Mouse (Mus musculus): ENCODE data around the gene Cd164l2. TPM values are rescaled to one million over a fixed set of nuclear protein-coding genes. Genes with fewer than 3 reads are reported as not detected.

Cd164l2 gene
- polyA plus RNA-seq, 1 experiment from 2014 or later: 1.3 TPM

GRCm38 (mm10) chr4:133269596-133269995 lies 57.7 kb downstream of the Cd164l2 start:
- Histone ChIP-seq H3K9me3 (no peaks in the 10 kb centered on the region), H3K4me3 (no peak overlapping the region), H3K36me3 (peaks cover 64% of the 10 kb centered on the region), H3K4me1 (no peaks in the 10 kb centered on the region), H3K27ac (no peak overlapping the region), H3K27me3 (ENCODE audit: insufficient read depth, poor library complexity, severe bottlenecking) (no peaks in the 10 kb centered on the region)
- whole genome bisulfite sequencing: 90% methylated on average over 3 of the region's 3 CpGs
- no peak for DNase-seq (ENCODE audit: low spot score)

DNA sequence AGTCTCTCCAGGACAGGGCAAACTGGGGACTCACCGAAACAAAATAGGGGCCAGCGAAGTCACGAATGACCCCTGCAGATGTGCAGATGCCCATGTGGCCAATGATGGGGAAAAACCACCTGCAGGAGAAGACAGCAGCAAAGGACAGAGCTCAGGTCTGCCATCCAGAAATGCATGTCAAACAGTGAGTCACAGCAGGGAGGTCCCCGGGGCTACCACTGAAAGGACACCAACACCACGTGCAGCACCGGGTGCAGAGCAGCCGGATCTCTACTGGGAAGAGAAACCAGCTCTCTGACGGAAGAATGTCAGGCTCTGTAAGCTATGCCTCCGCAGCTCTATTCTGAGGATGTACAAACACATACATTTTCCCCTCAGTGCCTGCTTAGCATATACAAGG lies 59.0 kb downstream of the Cd164l2 start:
- Histone ChIP-seq H3K27ac (no peak overlapping the region), H3K27me3 (ENCODE audit: insufficient read depth, poor library complexity, severe bottlenecking) (no peaks in the 10 kb centered on the region), H3K36me3 (peaks cover 53% of the 10 kb centered on the region), H3K4me1 (peaks cover 5% of the 10 kb centered on the region), H3K9me3 (no peaks in the 10 kb centered on the region), H3K4me3 (no peak overlapping the region)
- DNase-seq (ENCODE audit: low spot score): no peak
- WGBS: 86% methylated on average over 9 of the region's 9 CpGs

Small RNA genes lying within 50 kb of the gene (microRNA-seq; reads per million reads assigned to microRNA genes)
- gene Mir7017: 1.0 reads per million

Other genes with a start within 250 kb of the Cd164l2 start
- 0.36 and 0.43 TPM in 2 replicates for gene Fgr, start 238.0 kb upstream of the Cd164l2 start, polyA plus RNA-seq (2016; fragmentation: Nextera tagmentation; extraction: Ambion mirVana)
- gene Ahdc1, start 200.9 kb upstream of the Cd164l2 start, polyA plus RNA-seq (2016; fragmentation: Nextera tagmentation; extraction: Ambion mirVana): 8.4 and 12.2 TPM in 2 replicates
- gene Wasf2, start 81.6 kb upstream of the Cd164l2 start, polyA plus RNA-seq (2016; fragmentation: Nextera tagmentation; extraction: Ambion mirVana): 51.1 and 58.5 TPM in 2 replicates
- gene Gpr3, start 405 bp downstream of the Cd164l2 start, polyA plus RNA-seq (2016; fragmentation: Nextera tagmentation; extraction: Ambion mirVana): 0.09 and 0.18 TPM in 2 replicates
- gene Map3k6, start 28.7 kb downstream of the Cd164l2 start, polyA plus RNA-seq (2016; fragmentation: Nextera tagmentation; extraction: Ambion mirVana): 2.5 and 3.4 TPM in 2 replicates
- 0.28 and 0.60 TPM in 2 replicates for gene Sytl1, start 51.0 kb downstream of the Cd164l2 start, polyA plus RNA-seq (2016; fragmentation: Nextera tagmentation; extraction: Ambion mirVana)
- 66.8 and 75.2 TPM in 2 replicates for gene Tmem222, start 65.7 kb downstream of the Cd164l2 start, polyA plus RNA-seq (2016; fragmentation: Nextera tagmentation; extraction: Ambion mirVana)
- 13.4 and 14.2 TPM in 2 replicates for gene Wdtc1, start 141.3 kb downstream of the Cd164l2 start, polyA plus RNA-seq (2016; fragmentation: Nextera tagmentation; extraction: Ambion mirVana)
- 7.6 and 8.2 TPM in 2 replicates for gene Slc9a1, start 157.6 kb downstream of the Cd164l2 start, polyA plus RNA-seq (2016; fragmentation: Nextera tagmentation; extraction: Ambion mirVana)